Comparison of ENCODE assay signal across 15 mouse cellular contexts in the genomic region with DNA sequence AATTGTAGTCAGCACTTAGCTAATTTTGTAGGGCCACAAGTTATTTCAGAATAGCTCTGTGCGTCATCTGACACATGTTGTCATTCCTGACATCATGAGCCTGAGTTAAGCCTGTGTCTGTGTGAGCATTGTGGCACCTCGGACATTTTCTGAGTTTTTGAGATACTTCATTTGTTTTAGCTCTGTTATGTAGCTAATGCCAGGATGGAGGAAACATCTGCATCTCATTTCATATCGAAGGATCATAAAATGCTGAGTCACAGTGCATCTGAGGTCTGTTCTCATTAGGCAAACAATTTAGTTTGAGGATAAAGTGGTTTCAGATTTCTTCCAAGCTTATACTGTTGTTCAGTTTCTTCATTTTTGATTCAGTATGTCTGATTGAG. TPM values are rescaled to one million over a fixed set of nuclear protein-coding genes. Genes with fewer than 3 reads are reported as not detected.
DNase-seq lines count a peak whose midpoint lies in the region; ATAC-seq and TF ChIP-seq lines count a peak whose summit lies in the region.
"Had no signal": no experiment of that assay in that cellular context is flagged by ENCODE, and none has a peak within 500 bp of the region (broad histone marks: within the 10 kb centered on the region; RNA-seq: fewer than 3 reads in every experiment).

No protein-coding gene starts in this region.

- dilution Hi-C loops in CH12.LX (cut with MboI; ENCODE audit: extremely low pct_ligation_motif_present, extremely low pct_unique_long_range_greater_than_20kb, low sequenced_read_pairs), result no loop called here

- H3K4me1 ChIP-seq in heart, postnatal 0 days (ENCODE audit: control insufficient read depth, insufficient read depth), result peaks cover 18% of the 10 kb centered on the region; the same call in 1 of the 2 replicates
- peaks cover 6% of the 10 kb centered on the region; the same call in 1 of the 2 replicates for H3K4me1 ChIP-seq in heart, embryonic 12.5 days (replicated peaks)
- H3K4me1 ChIP-seq in CH12.LX (ENCODE audit: control insufficient read depth in 1 of 2, insufficient read depth in 2 of 2), result peaks cover 8 to 38% of the 10 kb centered on the region in 2 experiments
- no peaks in the 10 kb centered on the region for H3K4me1 ChIP-seq in midbrain, embryonic 11.5 days (ENCODE audit: control insufficient read depth, insufficient read depth, low read length)

- no peaks in the 10 kb centered on the region for H3K9me3 ChIP-seq in heart, postnatal 0 days (replicated peaks; ENCODE audit: control insufficient read depth, low read length)
- no peaks in the 10 kb centered on the region for H3K9me3 ChIP-seq in heart, embryonic 12.5 days (replicated peaks)
- H3K9me3 ChIP-seq in CH12.LX (replicated peaks; ENCODE audit: low read length), result no peaks in the 10 kb centered on the region
- H3K9me3 ChIP-seq in midbrain, embryonic 11.5 days (ENCODE audit: control insufficient read depth, low read length), result no peaks in the 10 kb centered on the region
- H3K9me3 ChIP-seq: embryonic facial prominence, embryonic 15.5 days; hindbrain, embryonic 10.5 days; kidney, embryonic 15.5 days; limb, embryonic 13.5 days had no signal

- no peak for TF ChIP-seq EP300 in heart, postnatal 0 days (IDR thresholded peaks at IDR 0.05; ENCODE audit: low read depth)
- no peak for TF ChIP-seq EP300 in CH12.LX (IDR thresholded peaks at IDR 0.05; ENCODE audit: low read length)

- DNase-seq in heart, postnatal 0 days (ENCODE audit: low spot score), result peak; percentile 17
- DNase-seq in CH12.LX (ENCODE audit: extremely low read depth), result peak; percentile 60
- DNase-seq in adipocyte (ENCODE audit: low spot score), result peak; percentile 69
- peak; percentile 31 for DNase-seq in heart, postnatal 10 days
- no peak for DNase-seq in layer of hippocampus, postnatal 14 days (ENCODE audit: low spot score in 2 of 2)
- DNase-seq in midbrain, embryonic 11.5 days (ENCODE audit: low spot score, missing footprints), result no peak
- DNase-seq: cerebellum, adult 11 months; layer of hippocampus, postnatal 36 days; right cerebral cortex, adult 18-20 months; thymus, postnatal 4 days had no signal

- TF ChIP-seq POLR2A in CH12.LX (IDR thresholded peaks at IDR 0.05; ENCODE audit: low read depth, low read length), result no peak

- TF ChIP-seq RAD21 in CH12.LX (IDR thresholded peaks at IDR 0.05; ENCODE audit: low read depth, low read length), result no peak

- H3K27ac ChIP-seq in heart, postnatal 0 days (ENCODE audit: low read depth), result no peak overlapping the region
- no peak overlapping the region for H3K27ac ChIP-seq in heart, embryonic 12.5 days (ENCODE audit: poor library complexity, severe bottlenecking)
- peak overlapping the region; percentile 79 for H3K27ac ChIP-seq in CH12.LX (ENCODE audit: insufficient read depth, low read depth)
- no peak overlapping the region for H3K27ac ChIP-seq in midbrain, embryonic 11.5 days (ENCODE audit: low read depth, low read length)
- H3K27ac ChIP-seq: embryonic facial prominence, embryonic 15.5 days; hindbrain, embryonic 10.5 days; kidney, embryonic 15.5 days; limb, embryonic 13.5 days had no signal

- H3K4me2 ChIP-seq in heart, postnatal 0 days (ENCODE audit: low read depth, low read length), result no peak overlapping the region
- H3K4me2 ChIP-seq in heart, embryonic 12.5 days, result no peak overlapping the region
- peak overlapping the region; percentile 70 for H3K4me2 ChIP-seq in CH12.LX (ENCODE audit: insufficient read depth, low read depth, poor library complexity, severe bottlenecking)
- H3K4me2 ChIP-seq in midbrain, embryonic 11.5 days, result no peak overlapping the region
- H3K4me2 ChIP-seq: embryonic facial prominence, embryonic 15.5 days; kidney, embryonic 15.5 days; limb, embryonic 13.5 days had no signal

- no peaks in the 10 kb centered on the region for H3K27me3 ChIP-seq in heart, postnatal 0 days (ENCODE audit: control insufficient read depth, insufficient read depth, low read length)
- no peaks in the 10 kb centered on the region for H3K27me3 ChIP-seq in heart, embryonic 12.5 days (replicated peaks)
- no peaks in the 10 kb centered on the region for H3K27me3 ChIP-seq in CH12.LX (replicated peaks)
- H3K27me3 ChIP-seq in midbrain, embryonic 11.5 days (ENCODE audit: control insufficient read depth, insufficient read depth, low read length), result no peaks in the 10 kb centered on the region
- H3K27me3 ChIP-seq: embryonic facial prominence, embryonic 15.5 days; kidney, embryonic 15.5 days; limb, embryonic 13.5 days had no signal

- no peak for ATAC-seq in heart, postnatal 0 days (ENCODE audit: insufficient read depth, low read depth)
- no peak for ATAC-seq in heart, embryonic 12.5 days (ENCODE audit: insufficient number of reproducible peaks, low FRiP score)
- no peak for ATAC-seq in midbrain, embryonic 11.5 days (ENCODE audit: low FRiP score)

- no peak overlapping the region for H3K9ac ChIP-seq in heart, postnatal 0 days (replicated peaks; ENCODE audit: low read depth, low read length)
- no peak overlapping the region for H3K9ac ChIP-seq in heart, embryonic 12.5 days
- H3K9ac ChIP-seq in CH12.LX (ENCODE audit: insufficient read depth, low read depth), result peak overlapping the region; percentile 63
- no peak overlapping the region for H3K9ac ChIP-seq in midbrain, embryonic 11.5 days (ENCODE audit: low read length)
- H3K9ac ChIP-seq: embryonic facial prominence, embryonic 15.5 days; kidney, embryonic 15.5 days; limb, embryonic 13.5 days had no signal

- TF ChIP-seq CTCF in heart, postnatal 0 days (IDR thresholded peaks at IDR 0.05; ENCODE audit: low read depth), result no peak
- TF ChIP-seq CTCF in CH12.LX (conservative IDR thresholded peaks at IDR 0.05 in 1 of 2, IDR thresholded peaks at IDR 0.05 in 1 of 2; ENCODE audit: low read depth in 2 of 2, low read length in 2 of 2), result no peak

- no peak overlapping the region for H3K4me3 ChIP-seq in heart, postnatal 0 days (ENCODE audit: low read depth, low read length)
- H3K4me3 ChIP-seq in heart, embryonic 12.5 days, result no peak overlapping the region
- H3K4me3 ChIP-seq in CH12.LX (replicated peaks in 1 of 3; ENCODE audit: low read depth in 2 of 3, low read length in 2 of 3, poor library complexity in 1 of 3), result peak overlapping the region in 2 of 3 experiments; percentile 22 to 23
- no peak overlapping the region for H3K4me3 ChIP-seq in midbrain, embryonic 11.5 days (ENCODE audit: low read depth, low read length)
- H3K4me3 ChIP-seq: embryonic facial prominence, embryonic 15.5 days; hindbrain, embryonic 10.5 days; kidney, embryonic 15.5 days; limb, embryonic 13.5 days had no signal

- 46% methylated on average over 3 of the region's 3 CpGs for WGBS in heart, postnatal 0 days
- 74% methylated on average over 3 of the region's 3 CpGs for WGBS in heart, embryonic 12.5 days
- 87% methylated on average over 3 of the region's 3 CpGs for WGBS in midbrain, embryonic 11.5 days

- intact Hi-C loops in heart, postnatal 10 days (cut with DNase I), result loop anchor here (10.0 kb wide), 1 partner anchor 243 kb away; no protein-coding TSS in a partner anchor

- peaks cover 20% of the 10 kb centered on the region for H3K79me2 ChIP-seq in CH12.LX (replicated peaks; ENCODE audit: control insufficient read depth, extremely low read depth, insufficient read depth, poor library complexity, severe bottlenecking)

- in situ Hi-C loops in CH12.LX (cut with MboI; ENCODE audit: low pct_ligation_motif_present, low pct_unique_long_range_greater_than_20kb, low sequenced_read_pairs), result no loop called here

- H3K36me3 ChIP-seq in heart, postnatal 0 days (replicated peaks; ENCODE audit: control insufficient read depth, insufficient read depth, low read length), result peaks cover 6% of the 10 kb centered on the region
- peaks cover 5% of the 10 kb centered on the region; the same call in 1 of the 2 replicates for H3K36me3 ChIP-seq in heart, embryonic 12.5 days
- H3K36me3 ChIP-seq in CH12.LX (replicated peaks in 1 of 2; ENCODE audit: control insufficient read depth in 1 of 2, insufficient read depth in 1 of 2, low read length in 1 of 2), result peaks cover 5 to 18% of the 10 kb centered on the region in 2 experiments
- no peaks in the 10 kb centered on the region for H3K36me3 ChIP-seq in midbrain, embryonic 11.5 days (ENCODE audit: control insufficient read depth, insufficient read depth, low read length)

TF ChIP-seq in CH12.LX, 34 proteins besides CTCF, POLR2A, EP300 and RAD21 (continues in another document):
- TF ChIP-seq USF1 (IDR thresholded peaks at IDR 0.05; ENCODE audit: low read depth, low read length), result no peak
- peak; percentile 42; the same call in 1 of the 2 replicates for TF ChIP-seq MEF2A (IDR thresholded peaks at IDR 0.05; ENCODE audit: borderline replicate concordance, low read depth, low read length)
- TF ChIP-seq ZKSCAN1 (IDR thresholded peaks at IDR 0.05; ENCODE audit: borderline replicate concordance, low read depth, low read length), result no peak
- TF ChIP-seq HCFC1 (IDR thresholded peaks at IDR 0.05; ENCODE audit: low read depth, low read length), result no peak
- no peak for TF ChIP-seq ZC3H11A (IDR thresholded peaks at IDR 0.05; ENCODE audit: low read depth, low read length)
- 0 out of 2 replicates have a peak, but pooled peaks have one; percentile 53 for TF ChIP-seq MXI1 (IDR thresholded peaks at IDR 0.05; ENCODE audit: low read depth, low read length)
- no peak for TF ChIP-seq BHLHE40 (IDR thresholded peaks at IDR 0.05; ENCODE audit: low read depth, low read length)
- no peak for TF ChIP-seq TCF12 (IDR thresholded peaks at IDR 0.05; ENCODE audit: low read depth, low read length)
- TF ChIP-seq CHD1 (IDR thresholded peaks at IDR 0.05; ENCODE audit: low read depth, low read length), result no peak
- TF ChIP-seq SIN3A (IDR thresholded peaks at IDR 0.05; ENCODE audit: low read length), result no peak; the same call in 1 of the 2 replicates
- no peak for TF ChIP-seq MAZ (IDR thresholded peaks at IDR 0.05; ENCODE audit: low read depth, low read length)
- TF ChIP-seq SMC3 (IDR thresholded peaks at IDR 0.05; ENCODE audit: low read depth, low read length), result no peak
- TF ChIP-seq ZNF384 (IDR thresholded peaks at IDR 0.05; ENCODE audit: low read depth, low read length), result no peak; the same call in 1 of the 2 replicates
- TF ChIP-seq JUN (IDR thresholded peaks at IDR 0.05; ENCODE audit: insufficient read depth, low read depth, low read length), result no peak
- TF ChIP-seq NRF1 (IDR thresholded peaks at IDR 0.05; ENCODE audit: low read depth, low read length), result no peak
- TF ChIP-seq KAT2A (IDR thresholded peaks at IDR 0.05; ENCODE audit: insufficient replicate concordance, low read length), result no peak

RNA-seq across cellular contexts. Expression of a gene that starts 2.5 kb away (rescaled TPM):
- total RNA-seq in heart, postnatal 0 days (2014; rRNA removed; ENCODE audit: low replicate concordance), result 72.3 and 104 TPM in 2 replicates
- polyA plus RNA-seq in heart, postnatal 0 days (2015; fragmentation: Nextera tagmentation; extraction: Ambion mirVana), result 150 and 161 TPM in 2 replicates
- 152 and 154 TPM in 2 replicates for polyA plus RNA-seq in heart, embryonic 12.5 days (2016; fragmentation: Nextera tagmentation; extraction: Ambion mirVana)
- total RNA-seq in CH12.LX (2012; rRNA removed) (150 and 183 TPM in 2 replicates), CH12.LX (2014; rRNA removed) (227 and 273 TPM in 2 replicates)
- polyA plus RNA-seq in CH12.LX (2012; ENCODE audit: insufficient read length, low read depth), result 471 and 538 TPM in 2 replicates
- 100 to 1,000 TPM; 202 to 232 TPM for total RNA-seq in heart, postnatal 10 days (2021)
- total RNA-seq in layer of hippocampus, postnatal 14 days (2021), result 100 to 1,000 TPM; 164 to 178 TPM
- polyA plus RNA-seq in midbrain, embryonic 11.5 days (2014; fragmentation: Nextera tagmentation; extraction: Ambion mirVana), result 201 and 217 TPM in 2 replicates

Comparison
In these comparisons a context has a peak if more than half of its experiments do, and no peak if none do; other contexts are left out.
1. DNase-seq: peak in heart, postnatal 0 days (single experiment), CH12.LX (single experiment), adipocyte (single experiment) and heart, postnatal 10 days (2 of 2); none in layer of hippocampus, postnatal 14 days (0 of 2) and midbrain, embryonic 11.5 days (single experiment).
2. H3K4me3 ChIP-seq: peak in CH12.LX (2 of 3); none in heart, postnatal 0 days (single experiment), heart, embryonic 12.5 days (single experiment) and midbrain, embryonic 11.5 days (single experiment).